Mouse (Mus musculus) right cerebral cortex, postnatal 14 days (tissue): ENCODE measurements around the gene Zbtb48.

Experiments
- DNase-seq: peaks from one replicate; pipeline ENCODE4 v3.0.0; 2022

Gene Zbtb48

DNA sequence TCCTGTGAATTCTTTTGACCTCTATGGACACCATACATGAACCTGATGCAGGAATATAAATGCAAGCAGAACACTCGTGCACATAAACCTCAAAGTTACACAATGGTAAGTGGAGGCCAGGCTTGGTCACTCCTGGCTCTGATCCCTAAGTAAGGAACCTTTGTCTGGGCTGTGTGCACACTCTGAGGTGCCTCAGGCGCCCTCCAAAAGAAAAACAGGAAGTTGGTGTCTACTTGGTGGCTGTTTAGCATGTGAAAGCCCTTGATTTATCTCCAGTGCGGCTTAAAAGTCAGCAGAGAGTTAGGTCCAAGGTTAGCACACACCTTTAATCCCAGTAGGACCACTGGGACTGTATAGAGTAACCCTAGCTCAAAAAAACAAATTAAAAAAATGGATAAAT lies 28.0 kb downstream of the Zbtb48 start:
- no peak for DNase-seq

DNA sequence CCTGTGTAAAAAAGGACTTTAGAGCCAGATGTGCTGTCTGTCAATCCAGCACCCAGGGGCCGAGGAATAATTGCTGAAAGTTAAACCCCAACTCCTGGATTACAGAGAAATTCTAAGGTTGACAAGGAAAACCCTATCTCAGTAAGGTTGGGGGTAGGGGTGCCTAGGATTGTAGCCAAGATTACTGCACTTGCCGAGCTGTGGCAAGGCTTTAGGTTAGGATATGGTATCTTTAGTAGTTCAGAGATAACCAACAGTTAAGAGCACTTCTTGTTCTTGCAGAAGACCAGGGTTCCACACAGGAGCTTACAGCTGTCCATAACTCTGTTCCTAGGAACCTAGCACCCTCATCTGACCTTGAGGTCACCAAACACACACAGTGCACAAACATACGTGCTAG lies 29.8 kb downstream of the Zbtb48 start:
- no peak for DNase-seq

DNA sequence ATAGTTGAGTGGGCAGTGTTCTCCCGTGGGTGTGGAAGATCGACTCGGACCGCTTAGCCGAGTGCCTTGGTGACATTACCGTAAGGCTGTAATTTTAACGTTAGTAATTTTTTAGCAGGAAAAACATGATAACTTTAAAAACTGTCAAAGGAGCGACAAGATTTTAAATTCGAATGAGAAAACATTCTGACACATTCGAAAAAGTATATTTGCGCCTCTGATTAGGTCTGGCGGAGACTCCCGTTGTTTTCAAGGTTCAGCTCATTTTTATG lies 30.6 kb downstream of the Zbtb48 start:
- DNase-seq = no peak

DNA sequence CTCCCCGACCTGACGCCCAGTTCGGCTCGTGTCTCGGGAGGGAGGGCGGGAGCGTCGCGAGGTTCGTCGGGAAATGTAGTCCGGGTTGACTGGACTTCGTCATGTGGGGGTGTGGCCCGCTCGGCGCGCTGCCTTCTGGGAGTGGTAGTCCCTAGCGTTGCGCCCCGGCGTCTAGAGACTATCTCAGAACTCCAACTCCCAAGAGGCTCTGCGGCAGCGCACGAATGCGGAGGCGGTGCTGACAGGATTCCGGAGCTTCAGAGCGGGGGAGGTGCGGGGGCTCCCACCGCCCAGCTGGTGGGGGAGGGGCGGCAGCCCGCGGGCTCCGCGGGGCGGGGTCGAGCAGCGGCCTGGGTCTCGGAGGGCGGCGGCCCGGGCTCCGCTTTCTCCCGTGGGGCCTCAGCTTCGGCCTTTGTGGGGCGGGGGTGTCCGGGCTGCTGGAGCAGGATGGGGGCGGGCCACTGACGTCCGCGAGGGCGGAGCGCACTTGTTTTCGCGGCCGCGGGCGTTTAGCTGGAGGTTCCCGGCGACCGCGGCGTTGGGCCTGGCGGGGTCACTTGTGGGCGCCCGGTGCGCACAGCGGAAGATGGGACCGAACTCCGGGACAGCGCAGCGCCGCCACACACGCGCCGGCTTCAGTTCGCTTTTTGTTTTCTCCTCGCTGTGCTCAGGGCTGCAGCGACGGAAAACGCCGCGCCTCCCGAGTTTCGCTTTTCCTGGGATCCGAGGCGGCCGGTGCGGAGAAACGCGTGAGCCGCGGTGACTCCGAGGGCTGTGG lies 31.1 kb downstream of the Zbtb48 start, which contains the start of gene Phf13:
Phf13 (minus strand) TSS at position 86 of the 778 bp plus-strand sequence.
- peak; percentile 99 for DNase-seq

DNA sequence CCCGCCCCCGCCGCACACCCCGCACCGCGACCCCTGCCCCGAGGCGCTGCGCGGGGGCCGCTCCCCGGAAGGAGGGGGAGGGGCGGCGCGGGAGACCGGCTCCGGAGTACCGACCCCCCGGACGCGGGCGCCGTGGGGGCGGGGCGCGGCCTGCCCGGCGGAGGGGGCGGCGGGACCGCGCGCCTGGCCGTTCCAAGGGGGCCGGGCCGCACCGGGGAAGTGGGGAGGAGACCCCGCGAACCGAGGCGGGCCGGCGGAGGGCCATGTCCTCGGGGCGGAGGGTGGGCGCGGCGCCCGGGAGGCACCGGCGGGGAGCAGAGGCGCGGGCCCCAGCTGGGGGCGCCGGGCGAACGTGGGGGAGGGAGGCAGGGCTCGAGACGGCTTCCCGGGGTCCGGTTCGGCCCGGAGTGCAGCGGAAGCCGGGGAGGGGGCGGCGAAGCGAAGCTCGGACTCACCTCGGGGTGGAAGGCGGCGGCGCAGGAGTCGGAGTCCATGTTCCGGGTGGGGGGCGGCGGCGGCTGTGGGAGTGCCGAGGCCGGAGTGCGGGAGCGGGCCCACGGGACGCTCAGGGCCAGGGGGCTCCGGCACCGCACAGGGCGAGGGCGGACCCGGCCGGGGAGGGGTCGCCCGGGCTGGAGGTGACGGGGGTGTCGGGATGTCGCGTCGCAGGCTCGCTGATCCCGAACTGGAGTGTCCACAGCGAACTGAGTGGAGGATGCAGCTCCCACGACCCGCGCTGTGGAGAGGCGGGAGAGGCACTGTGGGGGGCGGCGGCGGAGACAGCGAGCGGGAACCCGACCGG lies 31.9 kb downstream of the Zbtb48 start:
- DNase-seq = peak; percentile 55

DNA sequence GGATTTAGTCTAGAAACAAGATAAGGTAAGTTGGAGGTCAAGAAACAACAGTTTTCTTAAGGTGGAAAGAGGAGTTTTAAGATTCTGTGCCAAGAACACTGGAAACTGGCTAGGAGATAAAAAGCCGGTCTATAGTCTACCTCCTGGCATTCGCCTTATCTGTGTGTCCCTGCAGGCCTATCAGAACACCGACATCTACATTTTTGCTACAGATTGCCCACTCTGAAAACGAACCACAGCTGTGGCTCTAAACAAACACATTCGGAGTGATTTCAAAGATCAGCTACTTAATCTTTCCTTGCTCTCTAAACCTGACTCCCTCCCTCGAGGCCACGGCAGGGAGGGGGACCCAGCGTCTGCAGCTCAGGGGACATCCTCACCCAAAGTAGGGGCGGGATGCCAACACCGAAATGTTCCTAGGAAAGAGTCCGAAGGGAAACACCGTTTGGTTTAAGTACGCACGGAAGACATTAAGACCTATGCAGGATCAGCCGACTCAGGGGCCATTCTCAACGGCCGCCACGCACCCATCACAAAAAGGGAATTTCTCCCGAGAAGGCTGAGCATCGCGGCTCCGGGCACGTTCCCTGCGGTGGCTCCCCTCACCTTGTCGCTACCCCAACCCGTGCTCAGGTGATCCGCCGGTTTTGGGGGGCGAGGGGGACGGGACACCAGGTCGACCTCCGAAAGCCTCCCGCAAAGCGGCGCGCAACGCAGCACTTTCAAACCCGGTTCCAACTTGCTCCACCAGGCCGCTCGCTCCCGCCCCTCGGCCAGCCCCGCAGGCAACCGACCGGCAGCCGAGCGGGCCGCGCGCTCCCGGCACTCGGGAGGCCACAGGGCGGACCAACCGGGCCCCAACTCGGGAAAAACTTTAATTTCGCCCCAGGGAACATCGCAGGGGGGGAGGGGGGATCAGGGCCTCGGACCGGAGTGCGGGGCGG lies 33.0 kb downstream of the Zbtb48 start:
- no peak for DNase-seq

DNA sequence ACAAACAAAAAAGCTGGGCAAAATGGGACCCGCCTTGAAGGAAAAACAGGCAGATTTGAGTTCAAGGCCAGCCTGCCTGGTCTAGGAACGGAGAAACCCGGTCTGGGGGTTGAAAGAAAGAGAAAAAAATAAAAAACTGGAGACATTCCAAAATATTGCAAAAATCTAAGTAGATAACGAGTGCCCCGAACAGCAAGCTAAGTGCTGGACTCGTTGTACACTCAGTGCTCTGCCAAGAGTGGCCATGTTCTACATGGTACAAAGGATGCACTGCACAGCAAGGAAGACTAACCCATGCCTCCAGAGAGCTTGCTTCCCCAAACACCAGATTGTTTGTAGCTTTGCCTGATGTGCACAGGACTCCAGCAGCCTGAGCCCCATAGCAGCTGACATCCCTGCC lies 34.4 kb downstream of the Zbtb48 start:
- no peak for DNase-seq

DNA sequence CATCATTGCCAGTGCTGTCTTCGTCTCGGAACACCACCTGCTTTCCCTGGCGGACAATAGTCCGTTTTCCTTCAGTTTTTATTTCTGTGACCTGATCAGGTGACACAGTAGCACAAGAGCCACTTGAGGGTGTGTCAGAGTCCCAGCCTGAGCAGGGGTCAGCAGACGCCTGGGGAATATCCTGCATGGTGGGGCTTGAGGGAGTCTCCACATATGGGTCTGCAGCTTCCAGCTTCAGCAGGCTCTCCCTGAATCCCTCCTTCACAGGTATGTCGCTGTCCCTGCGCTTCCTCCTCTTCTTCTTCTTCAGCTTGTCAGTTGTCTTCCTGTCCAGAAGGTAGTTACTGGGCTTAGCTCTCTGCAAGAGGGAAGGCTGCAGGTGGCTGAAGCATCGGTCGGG lies 35.4 kb downstream of the Zbtb48 start:
- DNase-seq = no peak

DNA sequence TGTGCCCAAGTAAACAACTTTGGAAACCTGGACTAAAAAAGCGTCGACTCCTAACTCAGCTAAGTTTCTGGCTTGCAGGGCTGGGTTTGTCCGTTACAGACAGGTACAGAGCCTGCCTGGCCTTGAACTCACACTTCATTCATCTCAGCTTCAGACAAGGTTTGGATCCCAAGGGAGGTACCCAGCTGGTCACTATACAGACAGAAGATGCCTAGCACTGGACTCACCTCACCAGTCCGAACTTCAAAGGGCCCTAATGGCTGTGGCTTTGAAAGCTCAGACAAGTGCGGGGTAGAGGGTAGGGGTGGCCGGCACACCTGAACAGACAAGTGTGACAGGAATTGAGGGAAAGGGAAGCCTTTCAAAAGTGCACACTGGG lies 38.4 kb downstream of the Zbtb48 start:
- no peak for DNase-seq

DNA sequence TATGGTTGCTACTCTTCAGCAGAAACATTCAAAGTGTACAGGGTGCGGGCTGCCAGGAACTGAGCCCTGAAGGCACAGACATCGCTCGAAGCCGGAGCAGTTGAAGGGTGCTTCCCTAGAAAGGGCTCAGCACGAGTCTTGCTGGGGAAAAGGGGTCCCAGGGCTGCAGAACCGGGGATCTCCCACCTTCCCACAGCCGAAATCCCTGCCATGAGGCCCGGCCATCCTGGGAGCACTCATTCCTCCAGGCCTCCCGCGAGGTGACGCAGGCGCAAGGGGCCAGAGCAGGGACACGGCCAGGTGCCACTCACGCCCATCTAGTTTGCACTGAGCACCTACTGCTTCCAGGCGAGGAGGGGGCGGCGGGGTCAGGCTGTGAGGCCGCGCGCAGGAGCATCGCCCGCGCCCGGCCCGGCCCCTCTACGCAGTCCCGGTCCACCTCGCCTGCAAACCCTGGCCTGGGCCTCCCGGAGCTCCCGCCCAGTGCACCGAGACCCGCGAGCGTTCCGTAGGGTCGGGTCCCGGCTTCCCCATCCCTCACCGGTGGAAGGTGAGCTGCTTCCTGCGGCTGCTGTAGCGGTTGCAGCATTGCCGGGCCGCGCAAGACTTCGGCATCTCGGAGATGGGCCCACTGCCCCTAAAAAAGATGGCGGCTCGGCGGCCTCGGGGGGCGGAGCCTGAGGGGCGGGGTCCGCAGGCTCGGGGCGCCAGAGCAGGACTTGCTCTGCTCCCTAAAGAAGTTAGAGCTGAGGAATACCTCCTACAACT lies 38.9 kb downstream of the Zbtb48 start, which contains the start of gene Thap3:
Thap3 (minus strand) TSS at position 656 of the 768 bp plus-strand sequence.
- DNase-seq = peak; percentile 78

DNA sequence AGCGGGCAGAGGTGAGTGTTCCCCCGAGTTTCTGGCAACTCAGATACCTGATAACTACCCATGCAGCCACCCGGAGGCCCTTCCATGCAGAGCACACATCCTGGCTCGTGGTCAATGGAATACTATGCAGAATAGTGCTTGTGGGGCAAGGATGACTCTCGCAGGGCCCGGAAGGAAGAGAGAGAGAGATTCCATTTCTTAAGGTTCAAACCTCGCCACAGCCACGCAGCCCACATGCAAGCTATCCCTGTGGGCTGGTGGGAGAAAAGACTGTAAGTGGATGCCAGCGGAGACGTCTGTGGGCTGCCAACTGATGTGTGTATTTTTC lies 39.5 kb downstream of the Zbtb48 start:
- DNase-seq = no peak

DNA sequence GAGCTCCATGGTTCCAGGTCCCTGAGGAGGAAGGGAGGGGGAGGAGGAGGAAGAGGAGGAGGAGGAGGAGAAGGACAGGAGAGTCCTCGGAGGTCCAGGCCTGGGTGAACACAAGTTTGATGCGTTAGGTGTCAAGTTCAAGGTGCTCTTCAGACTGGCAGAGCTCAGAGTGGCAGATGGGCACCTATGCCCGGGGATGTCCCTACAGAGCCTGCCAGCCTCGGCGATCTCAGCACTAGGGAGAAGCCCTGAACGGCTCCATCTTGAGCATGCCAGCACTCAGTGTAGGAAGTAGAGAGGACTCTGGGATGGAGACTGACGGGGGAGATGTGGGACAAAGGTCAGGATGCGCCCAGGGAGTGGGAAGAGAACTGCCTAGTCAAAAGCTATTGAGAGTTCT lies 40.8 kb downstream of the Zbtb48 start:
- DNase-seq = no peak

DNA sequence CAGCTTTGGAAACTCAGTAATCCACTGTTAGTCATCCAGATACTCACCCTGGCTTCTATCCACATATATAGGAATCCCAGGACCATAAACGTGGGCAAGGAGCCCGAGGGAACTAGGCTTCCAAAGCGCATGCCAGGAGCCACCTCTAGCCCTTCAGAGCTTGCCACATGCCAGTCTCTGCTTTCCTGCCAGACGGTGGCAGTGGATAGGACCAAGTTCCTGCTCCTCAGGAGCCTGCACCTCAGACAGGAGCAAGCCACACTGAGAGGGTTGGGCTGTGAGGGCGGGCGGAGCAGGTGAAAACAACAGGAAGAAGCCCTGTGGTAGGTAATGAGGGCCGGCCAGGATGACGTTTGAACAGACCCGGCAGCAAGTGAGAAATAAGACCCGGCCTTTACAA lies 41.6 kb downstream of the Zbtb48 start:
- no peak for DNase-seq

DNA sequence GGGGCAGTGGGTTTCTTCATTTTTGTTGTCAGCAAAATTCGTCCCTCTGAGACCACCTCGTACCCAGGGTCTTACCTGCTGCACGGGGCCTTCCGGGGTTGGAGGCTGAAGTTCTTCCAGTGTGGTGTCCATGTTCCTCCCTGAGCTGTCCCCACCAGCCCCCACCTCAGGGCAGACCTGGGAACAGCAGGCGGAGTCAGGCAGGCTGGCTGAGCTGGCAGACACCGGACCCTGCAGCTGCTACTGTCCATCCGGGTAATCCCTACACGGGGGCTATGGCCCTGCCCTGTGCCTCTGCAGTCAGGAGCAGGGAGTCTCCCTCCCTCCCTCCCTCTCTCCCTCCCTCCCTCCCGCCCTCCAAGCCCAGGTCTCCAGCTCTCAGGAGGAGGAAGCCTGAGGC lies 43.9 kb downstream of the Zbtb48 start:
- no peak for DNase-seq

DNA sequence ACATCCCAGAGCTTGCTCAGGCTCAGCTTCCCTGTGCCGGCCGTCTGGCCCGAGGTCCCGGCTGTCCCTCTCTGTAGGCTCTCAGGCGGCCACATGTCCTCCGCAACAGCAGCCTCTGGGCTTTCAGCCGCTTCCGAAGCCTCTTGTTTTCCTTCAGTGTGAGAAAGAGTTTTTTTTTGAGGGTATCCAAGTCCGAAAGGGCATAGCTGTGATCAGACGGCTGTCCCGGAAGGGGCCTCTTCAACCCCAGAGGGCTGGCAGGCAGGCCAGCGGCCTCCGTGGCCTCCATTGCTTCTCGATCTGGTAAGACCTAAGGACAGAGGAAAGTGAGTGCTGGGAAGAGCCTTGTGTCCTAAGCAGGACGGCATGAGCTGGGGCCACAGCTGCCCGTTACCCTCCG lies 44.4 kb downstream of the Zbtb48 start:
- DNase-seq = no peak

DNA sequence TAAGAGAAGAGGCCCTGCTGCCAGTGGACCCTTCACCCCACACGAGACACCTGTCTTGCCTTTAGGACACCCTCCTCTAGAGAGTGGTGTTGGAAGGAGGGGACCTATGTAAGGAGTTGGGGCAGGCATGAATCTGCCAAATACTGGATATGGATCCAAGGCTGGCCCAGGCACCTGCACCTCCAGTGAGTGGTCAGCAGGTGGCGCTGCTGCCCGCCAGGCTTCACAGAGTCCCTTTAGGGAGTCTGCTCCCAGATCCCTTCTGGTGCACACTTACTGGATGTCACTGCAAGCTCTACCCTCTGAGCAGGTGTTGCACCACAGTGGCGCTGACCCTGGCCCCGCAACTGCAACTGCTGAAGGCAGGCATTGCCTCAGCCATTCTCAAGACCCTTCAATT lies 46.1 kb downstream of the Zbtb48 start:
- peak; percentile 76 for DNase-seq

DNA sequence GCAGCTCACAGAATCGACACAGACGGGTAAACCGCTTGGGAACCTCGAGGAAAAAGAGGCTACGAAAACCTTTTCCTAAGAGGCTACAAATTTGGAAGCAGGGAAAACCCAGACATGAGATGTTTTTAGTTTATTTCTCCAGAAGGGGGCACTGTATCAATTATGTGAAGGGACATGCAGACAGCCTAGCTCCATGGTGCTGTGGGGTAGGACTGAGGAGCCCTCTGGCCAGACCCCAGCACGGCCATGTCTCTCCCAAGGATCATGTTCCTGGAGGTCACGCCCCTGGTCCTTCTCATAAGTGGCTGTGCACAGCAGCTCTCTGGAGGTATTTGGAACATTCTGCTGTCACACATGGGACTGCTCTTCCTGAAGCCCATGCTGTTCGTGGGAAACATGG lies 46.8 kb downstream of the Zbtb48 start:
- no peak for DNase-seq

DNA sequence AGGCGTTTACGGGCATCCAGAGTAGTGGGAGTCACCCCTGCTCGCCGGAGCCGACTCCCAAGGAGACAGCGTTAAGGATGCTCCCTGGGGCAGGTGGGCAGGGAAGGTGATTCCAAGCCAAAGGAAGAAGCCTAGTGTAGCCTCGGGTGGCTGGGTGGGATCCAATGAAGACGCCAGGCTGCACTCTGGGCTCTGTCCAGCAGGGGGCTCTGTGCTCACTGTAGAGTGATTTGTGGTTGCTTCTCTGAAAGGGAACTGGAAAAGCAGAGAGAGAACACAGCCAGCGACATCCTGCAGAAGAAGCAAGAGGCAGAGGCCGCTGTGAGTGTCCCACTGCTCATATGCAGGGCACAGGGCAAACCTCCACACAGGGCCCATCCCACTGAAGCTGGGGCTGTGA lies 49.7 kb downstream of the Zbtb48 start:
- DNase-seq = peak; percentile 91

DNA sequence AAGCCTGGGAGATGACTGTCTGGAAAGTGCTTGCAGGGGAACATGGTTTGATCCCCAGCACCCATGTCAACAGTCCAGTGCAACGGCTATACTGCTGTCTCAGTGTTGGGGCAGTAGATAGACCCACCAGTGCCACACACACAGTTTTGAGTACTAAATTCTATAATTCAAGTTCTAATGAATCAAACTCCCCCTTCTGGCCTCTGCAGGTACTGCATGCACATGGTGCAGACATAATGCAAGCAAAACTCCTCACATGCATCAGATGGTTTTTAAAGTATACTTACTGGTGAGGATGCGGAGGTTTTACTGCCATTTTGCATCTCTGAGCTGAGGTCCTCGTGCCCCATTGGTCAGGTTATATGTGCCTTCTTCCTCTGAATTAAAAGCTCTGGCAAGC lies 52.0 kb downstream of the Zbtb48 start:
- DNase-seq = peak; percentile 63

DNA sequence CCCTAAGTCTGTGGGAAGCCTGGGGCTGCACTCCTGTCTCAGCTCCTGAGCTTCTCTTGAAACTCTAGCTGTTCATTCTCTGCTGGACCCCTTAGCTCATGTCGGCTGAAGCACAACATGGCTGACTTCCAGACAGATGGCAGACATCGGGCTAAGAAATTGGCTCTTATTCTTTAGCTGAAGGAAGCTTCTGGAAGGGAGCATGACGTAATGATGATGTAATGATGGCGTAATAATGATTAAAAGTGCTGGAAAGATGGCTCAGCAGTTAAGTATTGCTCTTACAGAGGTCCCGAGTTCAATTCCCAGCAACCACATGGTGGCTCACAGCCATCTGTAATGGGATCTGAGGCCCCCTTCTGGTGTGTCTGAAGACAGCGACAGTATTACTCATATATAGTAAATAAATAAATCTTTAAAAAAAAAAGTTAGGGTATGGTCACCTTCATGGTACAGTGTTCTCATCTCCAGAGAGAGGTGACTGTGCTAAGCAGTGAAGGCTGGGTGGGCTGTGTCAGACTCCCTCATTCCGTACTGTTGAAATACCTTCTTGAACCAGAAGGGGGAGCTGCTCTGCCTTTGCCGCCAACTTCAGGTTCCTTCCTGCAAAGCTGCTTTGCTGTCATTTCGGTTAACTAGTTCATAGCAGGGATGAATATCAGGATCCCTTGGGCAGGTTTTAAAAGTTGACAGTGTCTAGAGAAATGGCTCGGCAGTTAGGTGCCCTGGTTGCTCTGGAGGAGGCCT lies 55.1 kb downstream of the Zbtb48 start:
- no peak for DNase-seq
